In the genomic region with DNA sequence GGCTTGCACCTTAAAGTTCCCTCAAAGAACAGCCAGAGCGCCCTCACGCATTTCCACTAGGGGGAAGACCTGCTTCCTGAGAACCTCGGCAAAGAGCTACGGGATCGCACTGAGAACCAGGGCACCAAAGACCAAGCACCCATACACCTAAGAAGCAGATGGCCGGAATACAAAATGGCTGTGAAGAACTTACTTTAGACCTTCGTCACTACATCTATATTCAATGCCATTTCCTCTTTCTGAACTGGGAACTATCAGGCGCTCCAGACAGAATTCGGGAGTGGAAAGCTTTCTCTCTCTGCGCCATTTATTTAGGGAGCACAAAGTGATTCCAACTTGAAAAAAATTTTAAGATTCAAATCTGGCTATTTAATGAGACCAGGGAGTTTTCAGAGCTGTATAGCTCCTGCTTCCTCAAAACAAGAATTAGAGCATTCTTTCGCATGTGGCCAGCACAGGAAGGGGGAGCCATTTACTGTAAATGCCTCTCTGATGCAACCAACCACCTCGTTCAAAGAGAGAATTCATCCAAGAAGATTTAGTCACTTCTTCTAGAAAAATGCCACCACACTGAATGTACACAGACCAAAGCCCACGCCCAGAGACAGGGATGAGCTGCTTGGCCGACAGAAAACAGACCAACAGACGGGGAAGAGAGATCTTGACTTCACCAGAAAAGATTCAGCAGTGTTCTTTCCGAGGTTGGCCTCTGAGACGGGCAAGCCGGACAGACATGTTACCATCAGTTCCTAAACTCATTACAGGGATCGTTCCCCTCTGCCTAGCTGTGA, we compare ENCODE assay signal across 8 mouse cellular contexts.
DNase-seq lines count a peak whose midpoint lies in the region; ATAC-seq and TF ChIP-seq lines count a peak whose summit lies in the region.

No protein-coding gene starts in this region.

- H3K27me3 ChIP-seq in heart, embryonic 16.5 days (ENCODE audit: control insufficient read depth, insufficient read depth, low read length): no peaks in the 10 kb centered on the region
- H3K27me3 ChIP-seq in E14TG2a.4 (ENCODE audit: insufficient read depth, low read length): peaks cover 14% of the 10 kb centered on the region; the same call in 1 of the 2 replicates
- no peaks in the 10 kb centered on the region for H3K27me3 ChIP-seq in liver, embryonic 15.5 days
- no peaks in the 10 kb centered on the region for H3K27me3 ChIP-seq in splenic B cell, adult 2 months (ENCODE audit: control insufficient read depth, insufficient read depth, low read length, poor library complexity, severe bottlenecking)
- no peaks in the 10 kb centered on the region for H3K27me3 ChIP-seq in hindbrain, embryonic 13.5 days

- ATAC-seq in heart, embryonic 16.5 days (replicated peaks; ENCODE audit: extremely low read depth, insufficient read depth, low FRiP score): no peak
- ATAC-seq in liver, embryonic 15.5 days (ENCODE audit: insufficient read depth): peak; percentile 67
- no peak for ATAC-seq in hindbrain, embryonic 13.5 days (ENCODE audit: low FRiP score)

- peak; percentile 23 for TF ChIP-seq CTCF in E14TG2a.4 (conservative IDR thresholded peaks at IDR 0.05; ENCODE audit: low read length)
- TF ChIP-seq CTCF in cortical plate, adult 2 months (IDR thresholded peaks at IDR 0.05; ENCODE audit: extremely low read depth, insufficient read depth, low read length): peak; percentile 38; the same call in 1 of the 2 replicates

- peak overlapping the region; percentile 43 for H3K4me2 ChIP-seq in heart, embryonic 16.5 days (ENCODE audit: low read depth, low read length)
- peak overlapping the region; percentile 76 for H3K4me2 ChIP-seq in liver, embryonic 15.5 days
- H3K4me2 ChIP-seq in hindbrain, embryonic 13.5 days: no peak overlapping the region

- intact Hi-C loops in heart, postnatal 36 days (cut with DNase I): loop anchor here (5.0 kb wide), 1 partner anchor 48 kb away; no protein-coding TSS in a partner anchor

- H3K27ac ChIP-seq in heart, embryonic 16.5 days (ENCODE audit: low read length): peak overlapping the region; percentile 10; the same call in 1 of the 2 replicates
- H3K27ac ChIP-seq in cortical plate, adult 2 months (ENCODE audit: insufficient read depth, low read length): 0 out of 2 replicates have a peak overlapping the region, but pooled peaks have one; percentile 32
- H3K27ac ChIP-seq in liver, embryonic 15.5 days (replicated peaks): peak overlapping the region; percentile 78
- no peak overlapping the region for H3K27ac ChIP-seq in hindbrain, embryonic 13.5 days

- no peaks in the 10 kb centered on the region for H3K9me3 ChIP-seq in heart, embryonic 16.5 days (replicated peaks; ENCODE audit: control insufficient read depth, low read length)
- H3K9me3 ChIP-seq in E14TG2a.4 (ENCODE audit: low read length): no peaks in the 10 kb centered on the region
- H3K9me3 ChIP-seq in liver, embryonic 15.5 days (replicated peaks): no peaks in the 10 kb centered on the region
- H3K9me3 ChIP-seq in hindbrain, embryonic 13.5 days: no peaks in the 10 kb centered on the region

- peak overlapping the region; percentile 26 for H3K4me3 ChIP-seq in heart, embryonic 16.5 days (ENCODE audit: low read length)
- H3K4me3 ChIP-seq in E14TG2a.4 (replicated peaks; ENCODE audit: low read length): 0 out of 2 replicates have a peak overlapping the region, but pooled peaks have one; percentile 3
- H3K4me3 ChIP-seq in cortical plate, adult 2 months (ENCODE audit: insufficient read depth, low read length): no peak overlapping the region
- H3K4me3 ChIP-seq in liver, embryonic 15.5 days (replicated peaks): peak overlapping the region; percentile 60
- H3K4me3 ChIP-seq in hindbrain, embryonic 13.5 days: no peak overlapping the region

- H3K4me1 ChIP-seq in heart, embryonic 16.5 days (ENCODE audit: control insufficient read depth, insufficient read depth, low read length): peaks cover 7% of the 10 kb centered on the region
- peaks cover 19% of the 10 kb centered on the region for H3K4me1 ChIP-seq in E14TG2a.4 (replicated peaks; ENCODE audit: low read depth, low read length)
- H3K4me1 ChIP-seq in cortical plate, adult 2 months (ENCODE audit: control insufficient read depth, insufficient read depth, low read length): peaks cover 22% of the 10 kb centered on the region
- peaks cover 27% of the 10 kb centered on the region for H3K4me1 ChIP-seq in liver, embryonic 15.5 days (replicated peaks)
- H3K4me1 ChIP-seq in hindbrain, embryonic 13.5 days (replicated peaks): peaks cover 7% of the 10 kb centered on the region; the same call in 1 of the 2 replicates

- H3K9ac ChIP-seq in heart, embryonic 16.5 days (ENCODE audit: low read length): peak overlapping the region; percentile 2; the same call in 1 of the 2 replicates
- peak overlapping the region; percentile 52 for H3K9ac ChIP-seq in liver, embryonic 15.5 days
- no peak overlapping the region for H3K9ac ChIP-seq in hindbrain, embryonic 13.5 days

- no peaks in the 10 kb centered on the region for H3K36me3 ChIP-seq in heart, embryonic 16.5 days (ENCODE audit: control insufficient read depth, insufficient read depth)
- H3K36me3 ChIP-seq in E14TG2a.4 (ENCODE audit: insufficient read depth, low read length): no peaks in the 10 kb centered on the region
- no peaks in the 10 kb centered on the region for H3K36me3 ChIP-seq in liver, embryonic 15.5 days (replicated peaks)
- H3K36me3 ChIP-seq in splenic B cell, adult 2 months (ENCODE audit: control insufficient read depth, insufficient read depth, low read length, poor library complexity, severe bottlenecking): no peaks in the 10 kb centered on the region; the same call in 1 of the 2 replicates
- no peaks in the 10 kb centered on the region for H3K36me3 ChIP-seq in hindbrain, embryonic 13.5 days

- TF ChIP-seq POLR2A in cortical plate, adult 2 months (IDR thresholded peaks at IDR 0.05; ENCODE audit: extremely low read depth, insufficient read depth, low read length): no peak

- no peak for DNase-seq in heart, postnatal 36 days
- DNase-seq in splenic B cell, adult 2 months (ENCODE audit: low read depth, low spot score): peak; percentile 76
- no peak for DNase-seq in right cerebral cortex, postnatal 4 days

- WGBS in heart, embryonic 16.5 days: 64% methylated on average over 19 of the region's 19 CpGs
- 11% methylated on average over 19 of the region's 19 CpGs for WGBS in liver, embryonic 15.5 days (ENCODE audit: insufficient replicate concordance)
- 80% methylated on average over 19 of the region's 19 CpGs for WGBS in hindbrain, embryonic 13.5 days

Comparison
In these comparisons a context has a peak if more than half of its experiments do, and no peak if none do; other contexts are left out.
1. H3K4me3 ChIP-seq: peak in heart, embryonic 16.5 days (single experiment), E14TG2a.4 (single experiment) and liver, embryonic 15.5 days (single experiment); none in cortical plate, adult 2 months (single experiment) and hindbrain, embryonic 13.5 days (single experiment).